Mouse (Mus musculus) urinary bladder, postnatal 36 days (tissue): Measurements from ENCODE around the gene Ms4a10.
A peak's percentile ranks its signal among the peaks of the same experiment; 100 is the strongest.

Experiments
- DNase-seq, 2 experiments: peaks; one replicate each; pipeline ENCODE4 v3.0.0; 2022; ENCODE audit warnings: low spot score in 2 of 2, mixed read lengths in 1 of 2

Gene Ms4a10

GRCm38 (mm10) chr19:10959085-10959977 lies 15.1 kb downstream of the Ms4a10 start:
- peak; percentile 44 to 56 for DNase-seq

GRCm38 (mm10) chr19:10952021-10952939 lies 22.2 kb downstream of the Ms4a10 start:
- no peak for DNase-seq

GRCm38 (mm10) chr19:10949558-10949957 lies 24.9 kb downstream of the Ms4a10 start:
- DNase-seq: no peak

- peak; percentile 92 to 96 for DNase-seq
Measured at GRCm38 (mm10) chr19:10949112-10949511, 25.4 kb downstream of the Ms4a10 start, which contains the start of gene Ccdc86. TSS of gene Ccdc86 (minus strand) at chr19:10949266.

- no peak for DNase-seq
Measured at GRCm38 (mm10) chr19:10948416-10948815, 26.1 kb downstream of the Ms4a10 start.

GRCm38 (mm10) chr19:10947219-10947618 lies 27.3 kb downstream of the Ms4a10 start:
- no peak for DNase-seq

GRCm38 (mm10) chr19:10946506-10946905 lies 28.0 kb downstream of the Ms4a10 start:
- DNase-seq: no peak

- DNase-seq: no peak
Measured at GRCm38 (mm10) chr19:10943955-10944354, 30.5 kb downstream of the Ms4a10 start.

GRCm38 (mm10) chr19:10940801-10941457 lies 33.5 kb downstream of the Ms4a10 start:
- no peak for DNase-seq

- peak; percentile 44 to 64 for DNase-seq
Measured at GRCm38 (mm10) chr19:10940097-10940800, 34.2 kb downstream of the Ms4a10 start.

GRCm38 (mm10) chr19:10938771-10939170 lies 35.7 kb downstream of the Ms4a10 start:
- DNase-seq: no peak

GRCm38 (mm10) chr19:10937110-10937563 lies 37.3 kb downstream of the Ms4a10 start, which contains the start of gene Ptgdr2:
TSS of gene Ptgdr2 (plus strand) at chr19:10937160.
- no peak for DNase-seq

- no peak for DNase-seq
Measured at GRCm38 (mm10) chr19:10936077-10936476, 38.4 kb downstream of the Ms4a10 start.

- DNase-seq: no peak
Measured at GRCm38 (mm10) chr19:10935029-10935428, 39.4 kb downstream of the Ms4a10 start.

GRCm38 (mm10) chr19:10930641-10931040 lies 43.8 kb downstream of the Ms4a10 start:
- no peak for DNase-seq

- no peak for DNase-seq
Measured at GRCm38 (mm10) chr19:10926666-10927065, 47.8 kb downstream of the Ms4a10 start.

GRCm38 (mm10) chr19:10926123-10926621 lies 48.3 kb downstream of the Ms4a10 start:
- no peak for DNase-seq

- no peak for DNase-seq
Measured at GRCm38 (mm10) chr19:10924220-10924619, 50.2 kb downstream of the Ms4a10 start.

GRCm38 (mm10) chr19:10921058-10921457 lies 53.4 kb downstream of the Ms4a10 start:
- DNase-seq: no peak

GRCm38 (mm10) chr19:10920532-10920931 lies 53.9 kb downstream of the Ms4a10 start, which contains the start of gene Zp1:
TSS of gene Zp1 (minus strand) at chr19:10920632.
- DNase-seq: no peak
